Mouse (Mus musculus) embryonic facial prominence, embryonic 14.5 days (tissue): ENCODE results near the gene Olfr646. TPM values are rescaled to one million over a fixed set of nuclear protein-coding genes. Genes with fewer than 3 reads are reported as not detected.

Source experiments
- ATAC-seq: fragments of 200-750 bp; cut with Nextera tagmentation; 2 replicates; pipeline ENCODE4 v1.8.0; 2017; ENCODE audit warnings: low read depth, moderate number of reproducible peaks, moderate TSS enrichment
- DNase-seq: peaks from one replicate; pipeline ENCODE4 v3.0.0-alpha.2; 2015; ENCODE audit warnings: low spot score
- H3K27ac ChIP-seq: fragments of 300-500 bp; sonication (generic); replicated peaks from 2 replicates; pipeline ENCODE4 v1.5.1; 2014; ENCODE audit warnings: low read depth, mild to moderate bottlenecking, low read length, moderate library complexity
- H3K27me3 ChIP-seq: fragments of 300-500 bp; sonication (generic); replicated peaks from 2 replicates; pipeline ENCODE4 v1.6.1; 2014; ENCODE audit warnings: low read length; ENCODE audit not compliant: control insufficient read depth, insufficient read depth
- H3K36me3 ChIP-seq: fragments of 300-500 bp; sonication (generic); 2 replicates; pipeline ENCODE4 v1.6.1; 2014; ENCODE audit warnings: low read length, mixed read lengths; ENCODE audit not compliant: control insufficient read depth, insufficient read depth
- H3K4me1 ChIP-seq: fragments of 300-500 bp; sonication (generic); 2 replicates; pipeline ENCODE4 v1.6.1; 2014; ENCODE audit warnings: antibody characterized with exemption, low read length; ENCODE audit not compliant: control insufficient read depth, insufficient read depth
- H3K4me2 ChIP-seq: fragments of 300-500 bp; sonication (generic); 2 replicates; pipeline ENCODE4 v1.6.1; 2014; ENCODE audit warnings: low read depth, mild to moderate bottlenecking, low read length, moderate library complexity, mixed read lengths
- H3K4me3 ChIP-seq: fragments of 300-500 bp; sonication (generic); 2 replicates; pipeline ENCODE4 v1.5.1; 2014; ENCODE audit warnings: low read depth, mild to moderate bottlenecking, low read length
- H3K9ac ChIP-seq: fragments of 300-500 bp; sonication (generic); 2 replicates; pipeline ENCODE4 v1.6.1; 2014; ENCODE audit warnings: low read depth, mild to moderate bottlenecking, low read length, moderate library complexity, mixed read lengths
- H3K9me3 ChIP-seq: fragments of 300-500 bp; sonication (generic); 2 replicates; pipeline ENCODE4 v1.6.1; 2016; ENCODE audit warnings: low read length; ENCODE audit not compliant: control insufficient read depth
- WGBS: fragments of 180-500 bp; shearing (Covaris S2); extraction: QIAGEN DNeasy Blood & Tissue Kit; methylation state at CpG from one replicate; pipeline ENCODE4 v1.1.7; 2014; 5-methylcytosine and 5-hydroxymethylcytosine counted together
- polyA plus RNA-seq: library from polyadenylated mRNA; unstranded; fragments of >200 nt; fragmentation: Nextera tagmentation; extraction: Ambion mirVana; gene quantifications from 2 replicates; pipeline ENCODE4 v1.2.1, GENCODE M21; 2014

The Olfr646 gene
- polyA plus RNA-seq, 1 experiment from 2014 or later = not detected

DNA sequence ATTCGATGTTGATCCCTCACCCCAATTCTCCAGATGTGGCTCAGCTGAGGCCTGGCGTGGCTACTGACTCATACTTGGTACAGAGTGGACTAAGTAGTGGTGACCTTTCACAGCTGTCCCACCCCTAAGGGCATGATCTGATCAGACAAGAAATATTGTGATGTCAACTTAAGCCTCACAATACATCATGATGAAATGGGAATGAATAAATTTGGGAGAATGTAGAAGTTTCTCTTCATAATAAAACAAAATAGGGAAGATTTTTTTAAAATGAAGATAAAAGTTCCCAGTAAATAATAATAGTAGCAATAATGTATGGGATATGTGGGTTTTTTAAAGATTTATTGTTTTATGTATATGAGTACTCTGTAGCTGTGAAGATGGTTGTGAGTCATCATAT lies 45.8 kb downstream of the Olfr646 start, which contains the start of gene Ubqlnl:
Ubqlnl (minus strand) TSS at position 101 of the 400 bp plus-strand sequence.
- WGBS = 77% methylated on average over 2 of the region's 2 CpGs
- Histone ChIP-seq H3K4me1 (no peaks in the 10 kb centered on the region), H3K27me3 (no peaks in the 10 kb centered on the region), H3K27ac (no peak within 1 kb of the TSS), H3K9me3 (no peaks in the 10 kb centered on the region), H3K9ac (no peak within 1 kb of the TSS), H3K4me2 (no peak within 1 kb of the TSS), H3K4me3 (no peak within 1 kb of the TSS), H3K36me3 (no peaks in the 10 kb centered on the region)
- DNase-seq (no peak), ATAC-seq (no peak)

Other genes starting within 250 kb of the Olfr646 start
- not detected in 2 replicates for gene Olfr66, start 218.6 kb upstream of the Olfr646 start, polyA plus RNA-seq
- gene Olfr64, start 210.4 kb upstream of the Olfr646 start, polyA plus RNA-seq = not detected in 2 replicates
- 0.13 and 0.35 TPM in 2 replicates for gene Olfr65, start 201.4 kb upstream of the Olfr646 start, polyA plus RNA-seq
- gene Olfr631, start 176.0 kb upstream of the Olfr646 start, polyA plus RNA-seq = not detected in 2 replicates
- gene Olfr632, start 170.5 kb upstream of the Olfr646 start, polyA plus RNA-seq = not detected in 2 replicates
- gene Olfr633, start 160.4 kb upstream of the Olfr646 start, polyA plus RNA-seq = not detected in 2 replicates
- not detected in 2 replicates for gene Olfr635, start 133.7 kb upstream of the Olfr646 start, polyA plus RNA-seq
- not detected in 2 replicates for gene Olfr638, start 106.1 kb upstream of the Olfr646 start, polyA plus RNA-seq
- gene Olfr639, start 87.6 kb upstream of the Olfr646 start, polyA plus RNA-seq = not detected in 2 replicates
- 0.13 and 0.14 TPM in 2 replicates for gene Olfr640, start 79.3 kb upstream of the Olfr646 start, polyA plus RNA-seq
- gene Olfr641, start 69.4 kb upstream of the Olfr646 start, polyA plus RNA-seq = 0.10 TPM in 1 of 2 replicates, not detected in the other
- not detected in 2 replicates for gene Olfr642, start 52.2 kb upstream of the Olfr646 start, polyA plus RNA-seq
- not detected in 2 replicates for gene 4930516K23Rik, start 43.4 kb upstream of the Olfr646 start, polyA plus RNA-seq
- gene Olfr644, start 33.0 kb upstream of the Olfr646 start, polyA plus RNA-seq = 0.21 and 0.38 TPM in 2 replicates
- not detected in 2 replicates for gene Olfr645, start 19.4 kb upstream of the Olfr646 start, polyA plus RNA-seq
- not detected in 2 replicates for gene Ubqln5, start 25.0 kb downstream of the Olfr646 start, polyA plus RNA-seq
- not detected in 2 replicates for gene Olfr643, start 32.5 kb downstream of the Olfr646 start, polyA plus RNA-seq
- gene Ubqln3, start 38.4 kb downstream of the Olfr646 start, polyA plus RNA-seq = 0.21 and 0.25 TPM in 2 replicates
- 0.17 and 0.45 TPM in 2 replicates for gene Ubqlnl, start 45.7 kb downstream of the Olfr646 start, polyA plus RNA-seq
- gene Olfm5, start 60.0 kb downstream of the Olfr646 start, polyA plus RNA-seq = 17.6 and 28.0 TPM in 2 replicates
- 0.17 and 0.18 TPM in 2 replicates for gene Olfr648, start 78.5 kb downstream of the Olfr646 start, polyA plus RNA-seq
- gene Olfr649, start 91.1 kb downstream of the Olfr646 start, polyA plus RNA-seq = not detected in 2 replicates
- 0.72 and 0.89 TPM in 2 replicates for gene Trim6, start 113.9 kb downstream of the Olfr646 start, polyA plus RNA-seq
- gene Trim34a, start 139.6 kb downstream of the Olfr646 start, polyA plus RNA-seq = 2.2 and 2.4 TPM in 2 replicates
- 0.19 and 0.47 TPM in 2 replicates for gene Trim5, start 183.2 kb downstream of the Olfr646 start, polyA plus RNA-seq
- 7.2 and 7.6 TPM in 2 replicates for gene Trim12a, start 210.6 kb downstream of the Olfr646 start, polyA plus RNA-seq
- gene Trim34b, start 224.6 kb downstream of the Olfr646 start, polyA plus RNA-seq = not detected in 2 replicates
- 2.1 and 2.2 TPM in 2 replicates for gene Trim12c, start 248.5 kb downstream of the Olfr646 start, polyA plus RNA-seq